Mouse (Mus musculus) neural tube, embryonic 14.5 days (tissue): Measurements from ENCODE around the gene Vcp. TPM values are rescaled to one million over a fixed set of nuclear protein-coding genes. Genes with fewer than 3 reads are reported as not detected.

Experiments used
- ATAC-seq: fragments of 200-750 bp; cut with Nextera tagmentation; 2 replicates; pipeline ENCODE4 v1.8.0; 2017; ENCODE audit warnings: low read depth, mild to moderate bottlenecking, moderate TSS enrichment, moderate library complexity
- H3K27ac ChIP-seq: fragments of 300-500 bp; sonication (generic); 2 replicates; pipeline ENCODE4 v1.5.1; 2014; ENCODE audit warnings: low read depth, mild to moderate bottlenecking, control low read depth, low read length, moderate library complexity, mixed read lengths
- H3K27me3 ChIP-seq: fragments of 300-500 bp; sonication (generic); 2 replicates; pipeline ENCODE4 v1.6.1; 2014; ENCODE audit warnings: low read length; ENCODE audit not compliant: control insufficient read depth, insufficient read depth
- H3K36me3 ChIP-seq: fragments of 300-500 bp; sonication (generic); 2 replicates; pipeline ENCODE4 v1.6.1; 2014; ENCODE audit warnings: low read length, mixed read lengths; ENCODE audit not compliant: control insufficient read depth, insufficient read depth
- H3K4me1 ChIP-seq: fragments of 300-500 bp; sonication (generic); 2 replicates; pipeline ENCODE4 v1.6.1; 2014; ENCODE audit warnings: low read length; ENCODE audit not compliant: control insufficient read depth, insufficient read depth
- H3K4me2 ChIP-seq: fragments of 300-500 bp; sonication (generic); 2 replicates; pipeline ENCODE4 v1.6.1; 2014; ENCODE audit warnings: mild to moderate bottlenecking, low read depth, low read length, control low read depth
- H3K4me3 ChIP-seq: fragments of 300-500 bp; sonication (generic); 2 replicates; pipeline ENCODE4 v1.5.1; 2014; ENCODE audit warnings: low read depth, low read length, control low read depth, mixed read lengths
- H3K9ac ChIP-seq: fragments of 300-500 bp; sonication (generic); replicated peaks from 2 replicates; pipeline ENCODE4 v1.6.1; 2014; ENCODE audit warnings: low read depth, mild to moderate bottlenecking, control low read depth, low read length, mixed read lengths
- H3K9me3 ChIP-seq: fragments of 300-500 bp; sonication (generic); 2 replicates; pipeline ENCODE4 v1.6.1; 2016; ENCODE audit warnings: low read length; ENCODE audit not compliant: control insufficient read depth
- WGBS: fragments of 180-500 bp; shearing (Covaris S2); extraction: QIAGEN DNeasy Blood & Tissue Kit; methylation state at CpG from one replicate; pipeline ENCODE4 v1.1.7; 2014; 5-methylcytosine and 5-hydroxymethylcytosine counted together
- polyA plus RNA-seq: library from polyadenylated mRNA; unstranded; fragments of >200 nt; fragmentation: Nextera tagmentation; extraction: Ambion mirVana; gene quantifications from 2 replicates; pipeline ENCODE4 v1.2.1, GENCODE M21; 2014

Gene Vcp
- polyA plus RNA-seq, 1 experiment from 2014 or later = 435 TPM

GRCm38 (mm10) chr4:42955200-42955599, 45.1 kb downstream of the Vcp start:
- Histone ChIP-seq H3K9me3 (no peaks in the 10 kb centered on the region), H3K4me3 (no peak overlapping the region), H3K4me2 (no peak overlapping the region), H3K4me1 (peaks cover 39% of the 10 kb centered on the region), H3K27ac (no peak overlapping the region), H3K27me3 (no peaks in the 10 kb centered on the region), H3K36me3 (peaks cover 35% of the 10 kb centered on the region), H3K9ac (no peak overlapping the region)
- WGBS = 93% methylated on average over 3 of the region's 3 CpGs
- ATAC-seq = no peak

- H3K27ac ChIP-seq = peak overlapping the region; percentile 68; the same call in 1 of the 2 replicates
- H3K4me3 ChIP-seq = no peak overlapping the region
- H3K36me3 ChIP-seq = peaks cover 35% of the 10 kb centered on the region
- H3K4me2 ChIP-seq = peak overlapping the region; percentile 98
- 0 out of 2 replicates have a peak overlapping the region, but pooled peaks have one; percentile 28 for H3K9ac ChIP-seq
- ATAC-seq = no peak
- 7% methylated on average over 10 of the region's 10 CpGs for WGBS
- H3K4me1 ChIP-seq = peaks cover 39% of the 10 kb centered on the region
- no peaks in the 10 kb centered on the region for H3K9me3 ChIP-seq
- no peaks in the 10 kb centered on the region for H3K27me3 ChIP-seq
These were observed 46.0 kb downstream of the Vcp start for GRCm38 (mm10) chr4:42954297-42954696.

GRCm38 (mm10) chr4:42953435-42954094, 46.7 kb downstream of the Vcp start:
- no peaks in the 10 kb centered on the region for H3K9me3 ChIP-seq
- WGBS = 10% methylated on average over 10 of the region's 10 CpGs
- peak overlapping the region; percentile 25 for H3K4me3 ChIP-seq
- peak overlapping the region; percentile 33; the same call in 1 of the 2 replicates for H3K9ac ChIP-seq
- H3K4me2 ChIP-seq = peak overlapping the region; percentile 98
- peak overlapping the region; percentile 68 for H3K27ac ChIP-seq
- H3K27me3 ChIP-seq = no peaks in the 10 kb centered on the region
- peaks cover 45% of the 10 kb centered on the region for H3K4me1 ChIP-seq
- H3K36me3 ChIP-seq = peaks cover 35% of the 10 kb centered on the region
- peak; percentile 4; the same call in 1 of the 2 replicates for ATAC-seq

- no peak for ATAC-seq
- Histone ChIP-seq H3K27ac (peak overlapping the region; percentile 97), H3K4me2 (peak overlapping the region; percentile 98), H3K4me1 (peaks cover 51% of the 10 kb centered on the region), H3K9ac (peak overlapping the region; percentile 33; the same call in 1 of the 2 replicates), H3K36me3 (peaks cover 29% of the 10 kb centered on the region), H3K27me3 (no peaks in the 10 kb centered on the region), H3K4me3 (peak overlapping the region; percentile 78), H3K9me3 (no peaks in the 10 kb centered on the region)
- WGBS = 81% methylated on average over 7 of the region's 7 CpGs
These were observed 47.7 kb downstream of the Vcp start for GRCm38 (mm10) chr4:42952563-42952962.

- no peak for ATAC-seq
- Histone ChIP-seq H3K27ac (peak overlapping the region; percentile 97), H3K4me3 (peak overlapping the region; percentile 78), H3K36me3 (peaks cover 18% of the 10 kb centered on the region), H3K9ac (peak overlapping the region; percentile 98), H3K27me3 (no peaks in the 10 kb centered on the region), H3K9me3 (no peaks in the 10 kb centered on the region), H3K4me2 (peak overlapping the region; percentile 98), H3K4me1 (peaks cover 61% of the 10 kb centered on the region)
- WGBS = 50% methylated on average over 11 of the region's 11 CpGs
These were observed 48.8 kb downstream of the Vcp start for GRCm38 (mm10) chr4:42951206-42952195.

- Histone ChIP-seq H3K27me3 (no peaks in the 10 kb centered on the region), H3K4me1 (peaks cover 66% of the 10 kb centered on the region), H3K9ac (peak overlapping the region; percentile 98), H3K36me3 (peaks cover 9% of the 10 kb centered on the region), H3K4me3 (peak overlapping the region; percentile 78), H3K4me2 (peak overlapping the region; percentile 98), H3K9me3 (no peaks in the 10 kb centered on the region), H3K27ac (peak overlapping the region; percentile 97)
- peak; percentile 60 for ATAC-seq
- WGBS = 3% methylated on average over 9 of the region's 27 CpGs
These were observed 50.2 kb downstream of the Vcp start for GRCm38 (mm10) chr4:42950065-42950558.

GRCm38 (mm10) chr4:42949676-42950051, 50.6 kb downstream of the Vcp start, which contains the start of gene Dnajb5:
Dnajb5 (plus strand) TSS chr4:42949814.
- H3K4me2 ChIP-seq = peak within 1 kb of the TSS; percentile 98
- H3K4me3 ChIP-seq = peak within 1 kb of the TSS; percentile 78
- peaks cover 62% of the 10 kb centered on the region for H3K4me1 ChIP-seq
- H3K27ac ChIP-seq = peak within 1 kb of the TSS; percentile 97
- H3K36me3 ChIP-seq = peaks cover 6% of the 10 kb centered on the region
- peak within 1 kb of the TSS; percentile 98 for H3K9ac ChIP-seq
- no peaks in the 10 kb centered on the region for H3K9me3 ChIP-seq
- WGBS = under 1% methylated on average over 35 of the region's 39 CpGs
- ATAC-seq = peak; percentile 94
- H3K27me3 ChIP-seq = no peaks in the 10 kb centered on the region

- Histone ChIP-seq H3K9ac (0 out of 2 replicates have a peak overlapping the region, but pooled peaks have one; percentile 12), H3K27ac (peak overlapping the region; percentile 97), H3K4me2 (peak overlapping the region; percentile 98), H3K4me1 (peaks cover 59% of the 10 kb centered on the region), H3K36me3 (0 out of 2 replicates have a peak, but pooled peaks cover 3% of the 10 kb centered on the region), H3K27me3 (no peaks in the 10 kb centered on the region), H3K9me3 (no peaks in the 10 kb centered on the region), H3K4me3 (peak overlapping the region; percentile 78)
- no peak for ATAC-seq
- WGBS = 11% methylated on average over 14 of the region's 14 CpGs
These were observed 51.1 kb downstream of the Vcp start for GRCm38 (mm10) chr4:42949051-42949675.
